Mouse (Mus musculus) ZHBTc4 (cell line): ENCODE measurements around the gene Ctnna2.

Source experiments
- DNase-seq: peaks from one replicate; pipeline ENCODE4 v3.0.0-alpha.2; 2011; ENCODE audit warnings: low read depth, low spot score

Gene Ctnna2

DNA sequence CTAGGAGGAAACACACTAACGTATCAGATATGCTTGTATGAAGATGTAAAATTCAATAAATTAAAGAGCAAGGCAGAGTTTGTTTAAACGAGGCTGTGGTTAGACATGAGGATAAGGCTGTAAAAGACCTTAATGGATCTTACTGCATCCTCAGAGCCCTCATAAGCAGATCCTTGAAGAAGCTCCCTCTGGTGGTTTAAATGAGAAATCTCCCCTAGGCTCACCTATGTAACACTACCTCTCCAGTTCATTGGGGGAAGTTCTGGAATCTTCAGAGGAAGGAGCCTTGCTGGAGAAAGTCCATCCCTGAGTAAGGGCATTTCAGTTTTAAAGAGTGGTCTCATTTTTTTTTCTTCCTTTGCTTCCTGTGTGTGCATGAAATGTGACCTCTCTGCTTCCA is 380.3 kb downstream of the Ctnna2 start:
- peak; percentile 48 for DNase-seq

DNA sequence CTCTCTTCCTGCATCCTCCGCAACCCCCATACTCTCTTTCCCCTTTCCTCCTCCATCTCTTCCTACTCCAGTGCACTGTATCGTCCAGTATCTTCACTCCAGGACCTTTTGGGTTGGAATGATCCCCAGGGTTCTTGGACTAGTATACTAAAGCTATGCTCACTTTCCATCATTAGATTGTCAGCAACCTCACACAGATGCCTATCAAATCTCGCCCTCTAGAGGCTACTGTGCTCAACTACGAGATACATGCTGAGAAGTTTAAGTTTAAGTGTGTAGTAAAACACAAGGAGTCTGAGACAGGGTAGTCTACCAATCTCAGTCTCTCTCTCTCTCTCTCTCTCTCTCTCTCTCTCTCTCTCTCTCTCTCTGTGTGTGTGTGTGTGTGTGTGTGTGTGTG is 396.9 kb downstream of the Ctnna2 start:
- peak; percentile 16 for DNase-seq

DNA sequence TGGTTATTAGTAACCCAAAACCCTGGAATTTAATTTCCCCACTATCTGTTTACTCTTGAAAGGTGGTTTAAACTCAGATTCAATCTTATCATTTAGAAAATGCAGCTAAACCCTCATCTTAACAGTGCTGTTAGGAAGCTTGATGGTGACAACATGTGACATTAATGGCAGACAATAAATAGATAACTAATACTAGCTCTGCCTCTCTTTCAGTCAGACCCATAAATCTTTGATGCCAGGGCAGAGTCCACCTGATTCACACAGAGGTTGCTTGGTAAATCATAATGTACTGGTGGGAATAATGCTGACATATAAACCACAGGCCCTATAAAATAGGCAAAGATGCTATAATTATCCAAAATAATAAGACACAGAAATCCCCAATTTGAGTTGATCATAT is 398.6 kb downstream of the Ctnna2 start:
- no peak for DNase-seq

DNA sequence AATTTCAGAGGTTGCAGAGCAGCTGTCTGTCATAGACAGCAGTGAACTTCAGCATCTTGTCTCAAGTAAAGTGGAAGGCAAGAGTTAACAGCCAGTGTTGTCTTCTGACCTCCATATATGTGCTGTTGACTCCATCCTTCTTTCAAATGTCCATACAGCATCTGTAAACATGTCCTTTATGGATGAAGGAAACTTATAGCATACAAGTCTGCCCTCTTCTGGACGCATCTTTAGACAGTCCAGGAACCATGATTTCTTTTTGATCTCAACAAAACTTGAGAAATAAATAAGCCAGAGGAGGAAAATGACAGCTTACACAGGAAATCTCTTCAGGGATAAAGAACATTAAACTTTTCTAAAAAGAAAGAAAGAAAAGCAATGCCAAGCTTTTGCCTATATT is 400.9 kb downstream of the Ctnna2 start:
- DNase-seq = no peak

DNA sequence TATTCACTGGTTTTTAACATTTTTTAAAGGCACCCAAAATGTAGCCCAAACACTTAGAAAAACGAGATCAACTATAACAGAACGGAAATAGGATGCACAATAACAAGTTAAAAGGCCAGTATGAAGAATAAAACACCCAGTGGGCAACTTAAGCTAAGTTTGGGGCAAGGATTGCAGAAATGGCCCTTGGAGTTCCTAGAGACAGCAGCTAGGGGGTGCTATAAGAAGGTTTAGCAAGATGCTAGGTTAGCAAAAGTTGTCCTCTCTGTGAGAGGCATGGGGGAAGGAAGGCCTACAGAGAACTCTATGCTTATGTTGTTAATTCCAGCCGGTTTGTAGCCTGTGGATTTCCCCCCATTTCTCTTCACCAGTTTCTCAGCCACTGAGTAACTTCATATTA is 401.9 kb downstream of the Ctnna2 start:
- peak; percentile 30 for DNase-seq

DNA sequence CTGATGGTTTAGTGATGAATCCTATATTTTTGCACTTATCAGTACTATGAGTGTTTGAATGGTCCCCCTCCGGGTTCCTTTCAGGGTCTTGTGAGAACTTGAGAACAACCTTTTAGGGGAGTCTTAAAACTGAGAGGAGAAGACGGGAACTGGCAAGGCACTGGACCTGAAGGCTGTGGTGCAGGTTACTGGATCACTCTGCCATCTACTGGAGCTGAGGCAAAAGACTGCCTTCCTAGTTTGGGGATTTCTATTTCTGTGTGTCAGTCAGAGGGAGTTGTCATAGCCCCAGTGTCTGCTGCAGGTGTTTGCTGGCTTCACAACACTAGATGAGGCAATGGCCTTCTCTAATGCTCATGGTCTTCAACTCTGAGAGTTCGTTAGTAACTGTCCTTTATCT is 406.9 kb downstream of the Ctnna2 start:
- peak; percentile 13 for DNase-seq

DNA sequence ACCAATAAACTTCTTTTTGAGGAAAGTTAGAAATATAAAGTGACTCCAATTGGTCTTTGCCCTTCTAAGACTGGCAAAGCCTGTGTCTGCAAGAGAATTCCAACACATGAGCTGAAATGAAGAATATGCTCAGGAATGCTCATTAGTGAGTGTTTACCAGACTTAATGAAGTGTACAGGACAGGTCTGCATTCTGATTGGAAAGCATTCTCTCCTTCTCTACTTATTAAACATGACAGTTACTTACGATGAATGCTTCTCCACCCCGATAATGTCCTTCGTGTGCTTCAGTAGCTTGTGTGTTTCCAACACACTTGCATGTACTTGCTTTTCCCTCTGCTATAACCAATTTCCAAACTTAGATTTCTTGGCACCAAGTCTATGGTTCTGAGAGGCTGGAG is 409.6 kb downstream of the Ctnna2 start:
- DNase-seq = no peak

DNA sequence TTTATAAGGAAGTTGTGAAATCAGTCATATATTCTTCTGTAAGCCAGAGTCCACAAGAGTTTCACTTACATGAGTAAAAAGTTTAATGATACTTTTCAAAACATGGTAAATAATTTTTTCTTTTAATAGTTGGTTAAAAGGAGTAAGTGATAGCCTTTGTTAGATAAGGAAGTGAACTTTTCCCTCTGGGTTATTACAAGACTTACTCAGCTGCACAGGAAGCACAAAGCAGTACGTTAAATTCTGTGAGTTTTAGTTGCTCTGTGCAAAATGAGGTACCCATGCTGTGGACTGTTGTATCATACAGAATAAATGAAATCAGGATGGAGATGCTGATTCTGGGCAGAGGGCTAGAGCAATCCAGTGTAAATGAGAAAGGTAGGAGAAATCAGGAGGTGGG is 423.3 kb downstream of the Ctnna2 start:
- DNase-seq = no peak

DNA sequence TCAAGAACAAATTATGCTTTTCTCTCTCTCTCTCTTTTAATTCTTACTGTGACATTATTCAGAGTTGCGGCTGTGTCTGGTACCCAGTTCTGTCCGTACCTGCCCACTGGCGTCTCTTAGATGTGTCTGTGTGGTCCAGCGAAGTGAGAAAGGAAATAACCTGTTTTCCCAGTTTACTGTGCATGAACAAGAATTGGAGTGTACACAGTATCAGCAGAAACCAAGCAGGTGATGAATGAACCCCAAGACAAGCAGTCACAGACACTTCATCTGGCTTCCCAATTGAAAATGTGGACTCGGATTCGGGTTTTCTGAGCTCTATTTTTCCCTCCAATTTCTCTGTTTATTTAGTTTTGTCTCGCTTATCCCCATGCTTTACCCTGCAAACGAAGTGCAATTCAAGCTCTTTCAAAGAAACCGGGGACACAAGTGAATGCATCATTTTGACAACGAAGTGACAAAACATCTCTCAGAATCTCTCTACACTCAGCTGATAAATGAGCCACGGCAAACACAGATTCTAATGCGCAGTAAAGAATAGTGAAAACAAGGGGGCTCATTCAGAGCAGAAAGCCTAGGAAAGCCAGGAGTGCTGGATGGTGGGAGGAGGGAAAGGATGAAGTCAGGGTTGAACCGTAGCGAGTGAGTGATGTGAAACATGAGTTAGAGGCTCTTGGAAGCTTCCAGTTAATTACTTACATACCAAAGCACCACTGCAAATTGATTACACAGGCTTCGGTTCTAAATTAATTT is 442.3 kb downstream of the Ctnna2 start:
- no peak for DNase-seq

DNA sequence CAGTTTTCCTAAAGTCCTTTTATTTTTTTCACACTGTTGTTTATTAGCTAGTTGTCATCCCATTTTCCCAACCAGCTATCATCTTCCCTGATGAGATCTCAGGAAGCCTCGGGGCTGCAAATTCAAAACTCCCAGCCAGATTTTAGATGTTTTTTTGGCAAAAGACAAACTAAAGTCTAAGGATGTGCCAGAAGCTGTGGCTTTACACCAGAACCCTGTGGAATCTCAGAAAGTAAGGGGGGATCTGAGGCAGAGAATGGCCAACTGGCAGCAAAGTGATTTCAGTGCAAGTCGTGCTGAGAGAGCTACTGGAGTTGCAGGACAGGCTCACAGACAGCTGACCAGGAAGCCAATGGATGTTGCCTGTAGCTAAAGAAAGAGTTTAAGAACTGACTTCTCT is 451.9 kb downstream of the Ctnna2 start:
- DNase-seq = no peak

DNA sequence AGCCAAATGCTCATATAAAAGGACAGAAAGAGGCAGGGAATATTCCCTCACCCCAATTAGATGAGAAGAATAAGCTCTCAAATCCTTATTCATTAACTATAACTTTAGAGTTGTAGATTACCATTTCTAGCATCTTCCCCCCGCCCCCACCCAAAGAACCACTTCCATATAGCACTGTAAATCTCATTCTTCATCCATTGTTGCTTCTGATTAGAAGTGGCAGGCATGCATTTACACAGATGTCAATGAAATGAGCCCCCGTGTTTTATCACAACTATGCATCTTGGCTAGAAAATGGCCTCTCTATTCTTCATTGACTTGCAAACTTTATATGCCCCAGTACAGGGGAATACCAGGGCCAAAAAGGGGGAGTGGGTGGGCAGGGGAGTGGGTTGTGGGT is 457.7 kb downstream of the Ctnna2 start:
- DNase-seq = no peak

DNA sequence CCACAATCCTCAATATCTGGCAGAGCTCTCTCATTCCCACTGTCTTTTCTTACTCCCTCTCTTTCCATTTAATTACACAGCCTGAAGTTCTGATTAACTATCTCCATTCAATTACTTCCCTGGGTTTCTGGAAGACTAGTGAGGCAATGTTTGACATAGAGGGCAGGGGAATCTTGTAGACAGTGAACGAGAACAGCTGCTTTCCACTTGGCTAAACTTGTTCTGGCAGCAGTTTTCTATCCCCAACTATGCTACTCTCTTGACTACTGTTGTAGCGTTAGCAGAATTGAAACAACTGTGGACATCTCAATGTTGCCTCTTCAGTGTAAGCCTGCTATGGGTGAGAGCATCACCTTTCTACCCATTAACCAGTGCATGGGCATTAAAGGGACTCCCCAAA is 463.0 kb downstream of the Ctnna2 start:
- no peak for DNase-seq

DNA sequence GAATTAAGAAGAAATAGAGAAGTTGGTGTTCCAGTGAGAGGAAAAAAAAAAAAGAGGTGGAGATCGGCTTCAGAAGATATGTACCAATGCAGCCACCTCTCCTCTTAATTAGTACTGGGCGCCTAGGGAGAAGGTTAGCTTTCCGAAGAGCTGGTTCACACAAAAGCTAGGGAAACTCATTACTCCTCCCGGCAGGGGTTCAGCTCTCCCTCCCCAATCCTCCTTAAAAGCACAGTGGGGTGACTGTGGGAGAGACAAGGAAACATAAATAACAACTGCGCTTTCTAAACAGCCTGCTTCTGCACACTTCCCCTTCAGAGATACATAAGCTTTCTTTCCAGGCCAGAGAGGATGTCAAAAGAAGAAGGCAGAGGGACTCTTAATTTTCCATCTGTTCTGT is 467.7 kb downstream of the Ctnna2 start:
- no peak for DNase-seq

DNA sequence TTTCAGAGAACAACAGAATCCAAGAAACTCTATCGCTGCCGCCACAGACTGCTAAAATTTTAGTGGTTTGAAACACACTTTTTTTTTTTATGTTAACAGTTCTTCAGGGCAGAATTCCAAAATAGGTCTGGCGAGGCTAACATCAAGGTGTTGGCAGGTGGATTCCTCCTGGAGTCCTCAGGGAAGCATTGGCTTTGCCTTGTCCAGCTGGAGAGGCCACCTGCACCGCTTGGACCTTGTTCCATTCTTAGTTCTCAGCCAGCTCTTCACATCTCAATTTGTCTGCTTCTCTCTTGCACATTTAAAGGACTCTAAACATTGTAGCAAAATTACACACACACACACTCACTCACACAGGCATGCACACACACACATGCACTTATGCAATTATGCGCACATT is 487.8 kb downstream of the Ctnna2 start:
- no peak for DNase-seq

DNA sequence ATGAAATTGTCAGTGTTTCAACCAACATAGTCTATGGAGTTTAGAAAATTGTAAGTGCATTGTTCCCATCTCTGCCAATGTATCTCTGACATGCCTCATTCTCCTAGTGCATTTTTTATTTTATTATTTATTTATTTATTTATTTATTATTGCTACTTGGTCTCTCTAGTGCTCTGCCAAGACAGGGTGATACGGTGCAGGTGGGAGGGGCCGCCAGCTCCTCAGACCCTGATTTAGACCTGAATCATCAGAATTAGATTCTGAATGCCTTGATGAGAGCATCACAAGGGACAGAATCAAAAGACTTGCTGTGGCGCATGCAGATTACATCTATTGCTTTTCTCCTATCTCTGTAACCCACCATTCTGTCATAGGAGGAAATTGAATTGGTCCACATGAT is 492.8 kb downstream of the Ctnna2 start:
- DNase-seq = no peak

DNA sequence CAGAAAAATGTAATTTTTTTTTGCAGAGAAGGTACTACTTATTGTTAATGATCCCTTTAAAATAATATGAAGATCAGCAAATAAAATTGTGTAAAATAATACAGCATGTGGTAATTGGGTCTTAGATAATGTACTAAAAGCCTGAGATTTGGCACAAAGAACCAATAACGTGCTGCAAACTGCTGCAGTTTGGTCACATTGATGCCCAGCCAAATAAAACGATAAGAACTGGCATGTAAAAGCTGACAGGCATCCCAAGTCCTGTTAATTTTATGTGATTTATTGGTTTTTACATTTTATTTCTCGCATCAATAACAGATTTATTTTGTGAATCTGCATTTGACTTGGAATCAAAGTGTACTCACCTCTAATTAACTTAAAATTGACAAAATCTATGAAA is 497.4 kb downstream of the Ctnna2 start:
- DNase-seq = no peak

DNA sequence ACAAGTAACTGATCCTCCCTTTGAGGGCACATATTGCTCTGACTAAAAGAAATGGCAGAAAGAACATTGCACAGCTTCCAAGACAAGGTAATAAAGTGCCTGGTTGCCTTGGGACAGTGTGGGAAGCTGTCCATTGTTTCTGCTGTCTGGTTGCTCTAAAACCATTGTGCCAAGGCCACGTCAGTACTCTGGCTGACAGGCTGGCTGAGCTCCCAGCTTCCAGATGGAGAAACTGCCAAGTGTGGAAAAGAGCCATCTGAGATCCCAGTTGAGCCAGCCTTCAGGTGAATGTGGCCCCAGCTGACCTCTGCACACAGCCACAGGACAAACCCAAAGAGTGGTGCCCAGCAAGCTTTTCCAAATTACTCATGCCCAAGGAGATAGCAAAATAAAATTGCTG is 504.1 kb downstream of the Ctnna2 start:
- no peak for DNase-seq

DNA sequence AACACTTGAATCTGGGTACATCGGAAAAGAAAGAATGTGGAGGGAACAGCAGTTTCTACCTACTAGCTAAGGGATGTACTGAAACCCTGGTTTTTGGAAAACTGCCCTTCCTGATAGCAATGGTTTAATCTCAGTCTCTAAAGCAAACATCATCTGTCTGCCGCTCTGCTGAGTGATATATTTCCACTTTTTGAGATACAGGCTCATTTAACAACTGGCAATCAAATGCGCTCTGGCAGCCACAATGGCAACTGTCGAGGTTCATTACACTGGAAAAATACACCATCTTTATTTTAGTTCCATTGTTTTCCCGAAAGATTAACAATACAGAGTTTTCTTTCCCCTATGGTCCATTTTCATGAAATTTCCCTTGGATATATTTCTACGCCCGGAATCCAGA is 506.2 kb downstream of the Ctnna2 start:
- DNase-seq = no peak

DNA sequence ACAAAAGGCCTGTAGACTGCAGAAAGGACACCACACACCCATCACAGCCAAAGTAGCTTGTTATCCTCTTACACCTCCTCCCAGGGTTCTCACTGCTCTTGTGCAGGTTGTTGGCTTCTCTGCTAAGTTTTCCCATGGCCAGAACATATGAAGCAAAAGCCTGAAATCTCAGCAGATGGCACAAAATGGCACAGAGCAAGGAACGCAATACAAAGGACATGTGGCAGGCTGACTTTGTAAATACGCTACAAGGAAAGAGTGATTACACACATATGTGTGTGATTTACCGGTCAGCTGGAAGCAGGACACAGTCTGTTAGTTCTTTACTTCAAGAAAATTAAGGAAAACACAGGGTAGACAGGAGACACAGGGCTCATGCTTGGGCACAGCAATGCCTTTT is 511.4 kb downstream of the Ctnna2 start:
- no peak for DNase-seq

DNA sequence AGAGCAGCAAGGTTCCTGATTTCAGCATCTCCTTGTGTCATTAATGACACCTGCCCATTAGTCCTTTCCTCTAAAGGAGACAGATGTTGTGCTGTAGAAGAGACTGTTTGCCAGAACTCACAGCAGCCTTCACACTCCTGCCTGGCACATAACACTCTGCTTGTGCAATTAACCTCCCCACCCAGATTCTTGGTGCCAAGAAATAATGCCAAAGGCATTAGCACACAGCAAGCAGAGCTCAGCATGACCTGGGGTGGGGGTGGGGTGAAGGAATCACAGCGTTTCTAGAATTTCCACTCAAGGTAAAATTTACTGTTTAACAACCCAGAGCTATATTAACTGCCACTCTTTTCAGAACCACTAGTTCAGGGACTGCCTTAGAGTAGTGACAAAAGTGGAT is 516.8 kb downstream of the Ctnna2 start:
- DNase-seq = no peak

DNA sequence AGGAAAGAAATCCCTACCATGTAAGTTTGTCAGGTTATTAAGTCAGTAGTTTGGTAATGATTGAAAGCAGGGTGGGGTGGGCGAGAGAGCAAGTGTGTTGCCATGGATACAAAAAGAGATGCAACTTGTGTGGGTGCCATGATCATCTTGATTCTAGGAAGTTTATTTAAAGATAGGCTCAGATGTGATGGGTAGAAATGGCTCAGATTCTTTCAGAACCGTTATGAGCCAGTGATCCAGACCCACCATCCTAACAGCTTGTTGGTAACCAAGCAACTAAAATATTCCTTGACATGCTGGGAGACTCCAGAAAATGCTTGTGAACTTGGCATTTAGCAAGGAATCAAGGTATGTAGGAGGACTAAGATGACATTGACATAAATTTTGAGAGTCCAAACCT is 521.6 kb downstream of the Ctnna2 start:
- DNase-seq = no peak

DNA sequence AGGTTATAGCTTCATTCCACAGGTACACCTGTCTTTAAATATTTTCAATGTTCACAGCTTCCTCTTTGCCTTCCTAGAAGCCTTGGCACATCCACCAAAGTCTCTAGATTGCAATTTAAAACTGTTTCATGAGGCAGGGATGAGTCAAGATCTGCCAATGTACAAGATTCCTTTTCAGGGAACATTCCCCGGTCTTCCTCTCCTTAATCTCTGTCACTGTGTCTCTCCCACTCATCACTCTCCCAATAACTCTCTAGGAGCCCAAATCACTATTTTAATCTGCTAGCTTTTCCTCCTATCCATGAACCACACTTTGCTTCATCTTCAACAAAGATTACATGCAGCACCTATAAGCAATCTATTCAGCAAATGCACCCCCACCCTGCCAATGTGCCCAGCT is 532.6 kb downstream of the Ctnna2 start:
- no peak for DNase-seq

DNA sequence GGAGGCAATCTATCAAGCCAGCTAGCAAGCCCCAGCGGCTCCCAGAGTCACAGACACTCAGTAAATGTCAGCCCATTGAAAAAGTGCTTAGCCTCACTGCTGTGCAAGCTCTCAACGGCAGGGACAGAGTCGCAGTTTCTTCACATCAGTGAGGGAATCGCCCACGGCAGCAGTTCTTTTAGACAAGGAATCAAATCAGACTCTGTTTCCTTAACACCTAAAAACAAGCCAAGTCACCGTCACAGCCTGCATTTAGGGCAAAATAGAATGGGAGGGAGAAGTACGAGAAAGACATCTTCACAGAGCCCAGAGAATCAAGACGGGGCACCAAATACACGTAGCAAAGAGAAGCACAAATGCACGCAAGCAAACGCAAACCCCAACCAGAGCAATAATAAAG is 535.6 kb downstream of the Ctnna2 start:
- no peak for DNase-seq

DNA sequence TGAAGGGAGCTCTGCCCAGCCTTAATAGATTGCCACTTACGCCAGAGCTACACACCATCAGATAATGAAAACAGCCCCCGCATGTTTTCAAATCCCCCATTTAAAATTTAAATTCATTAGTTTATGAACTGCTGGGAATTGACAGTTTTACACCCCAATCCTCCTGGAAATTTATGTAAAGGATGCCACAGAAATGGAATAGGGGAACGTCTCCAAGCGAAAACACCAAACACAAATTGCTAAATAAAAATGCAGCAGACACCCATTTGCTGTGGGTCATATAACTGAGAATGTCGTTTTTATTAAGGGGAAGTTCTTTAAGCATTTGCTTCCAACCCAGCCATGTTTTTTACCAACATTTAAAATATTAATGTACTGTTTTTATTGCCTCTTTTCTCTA is 538.4 kb downstream of the Ctnna2 start:
- no peak for DNase-seq
